Mouse (Mus musculus): ENCODE results near the gene Capn10. TPM values are rescaled to one million over a fixed set of nuclear protein-coding genes. Genes with fewer than 3 reads are reported as not detected.
A peak's percentile ranks its signal among the peaks of the same experiment; 100 is the strongest.
"Not testable (repeated sequence)": the region's sequence is repeated elsewhere in the genome, so short reads cannot be mapped to it uniquely, and the experiment has no call there.

Capn10 gene
- total RNA-seq, 2 experiments from 2014 or later: 6.9 TPM

DNA sequence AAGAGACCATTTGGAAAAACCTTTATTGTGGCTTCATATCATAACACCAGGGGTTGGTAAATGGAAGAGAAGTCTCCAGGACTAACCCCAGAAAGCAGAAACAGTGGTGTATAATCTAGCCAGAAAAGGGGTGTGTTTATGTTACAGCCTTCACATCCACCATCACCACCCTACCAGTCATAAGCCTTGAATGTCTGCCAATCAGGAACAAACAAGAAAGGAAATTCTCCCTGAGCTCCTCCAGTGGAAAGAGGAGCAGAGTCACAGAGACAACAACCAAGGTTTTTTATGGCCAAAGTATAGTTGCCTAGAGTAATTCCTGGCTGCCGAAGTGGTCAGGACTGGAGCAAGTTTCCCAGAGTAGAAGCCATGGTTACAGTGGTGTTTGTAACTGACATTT, 24.8 kb downstream of the Capn10 start:
- intact Hi-C loops (cut with DNase I): loop anchor here (2.0 to 5.0 kb wide), 3 partner anchors 22 to 123 kb away; no protein-coding TSS in a partner anchor
- no peak for DNase-seq (ENCODE audit: low spot score)

GRCm38 (mm10) chr1:92970791-92971190, 36.6 kb downstream of the Capn10 start:
- intact Hi-C loops (cut with DNase I); DNase-seq (ENCODE audit: low spot score): not testable (repeated sequence)

DNA sequence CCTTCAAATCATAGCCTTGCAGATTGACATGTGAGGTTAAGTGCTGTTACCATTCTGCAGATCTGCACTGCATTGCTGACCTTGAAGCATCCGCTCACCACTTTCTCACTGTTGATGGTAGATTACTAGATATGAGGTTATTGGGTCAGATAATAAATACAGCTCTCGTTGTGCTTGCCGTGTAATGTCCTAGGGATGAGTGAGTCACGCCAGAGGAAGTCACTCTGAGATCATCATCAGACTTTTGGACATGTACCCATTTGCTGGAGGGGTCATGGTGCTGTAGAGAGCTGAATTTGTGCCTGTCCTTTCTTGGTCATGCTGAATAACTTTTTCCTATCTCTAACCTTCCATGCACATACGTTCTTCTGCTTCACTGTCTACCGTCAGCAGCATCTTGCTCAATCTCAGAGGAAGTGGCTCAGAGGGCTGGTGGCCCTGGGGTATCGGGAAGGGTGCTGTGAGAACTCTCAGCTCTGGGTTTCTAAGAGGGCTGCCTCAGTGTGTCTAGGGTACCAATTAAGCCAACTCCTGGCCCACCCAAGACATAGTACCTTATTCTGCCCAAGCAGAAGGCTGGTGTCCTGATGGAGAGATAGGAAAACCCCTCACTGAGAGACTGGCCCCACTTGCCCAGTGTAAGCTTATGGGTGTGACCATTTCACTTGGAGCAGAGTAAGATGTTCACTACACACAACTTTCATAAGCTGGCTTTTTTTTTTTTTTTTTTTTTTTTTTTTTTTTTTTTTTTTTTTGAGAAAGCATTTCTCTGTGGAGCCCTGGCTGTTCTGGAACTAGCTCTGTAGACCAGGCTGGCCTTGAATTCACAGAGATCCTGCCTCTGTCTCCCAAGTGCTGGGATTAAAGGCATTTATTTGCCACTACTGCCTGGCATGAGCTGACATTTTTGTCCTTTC, 38.0 kb downstream of the Capn10 start:
- intact Hi-C loops (cut with DNase I): no loop called here
- DNase-seq (ENCODE audit: low spot score): no peak

DNA sequence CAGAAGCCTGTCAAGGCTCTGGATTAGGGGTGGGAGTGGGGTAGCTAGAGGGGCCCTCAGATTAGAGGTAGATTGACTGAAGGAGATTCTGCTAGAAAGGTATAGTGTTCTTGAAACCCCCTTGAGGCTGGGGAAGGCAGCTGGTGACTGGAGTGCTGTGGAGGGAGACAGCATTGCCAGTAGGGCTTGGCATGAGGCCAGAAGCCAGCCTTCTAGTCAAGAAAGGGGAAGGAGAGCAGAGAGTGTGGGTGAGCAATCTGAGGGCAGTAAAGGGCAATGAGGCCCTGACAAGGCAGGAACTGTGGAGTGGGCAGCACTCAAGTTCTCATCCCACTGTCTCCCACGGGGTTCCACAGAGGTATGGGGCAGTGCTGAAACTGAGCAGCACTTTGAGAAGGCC, 38.7 kb downstream of the Capn10 start:
- DNase-seq (ENCODE audit: low spot score): no peak
- intact Hi-C loops (cut with DNase I): no loop called here

- intact Hi-C loops (cut with DNase I): no loop called here
Observed at GRCm38 (mm10) chr1:92976141-92976566, 42.0 kb downstream of the Capn10 start.

GRCm38 (mm10) chr1:92978645-92979044, 44.5 kb downstream of the Capn10 start:
- no peak for DNase-seq (ENCODE audit: low spot score)

More at GRCm38 (mm10) chr1:92976141-92976566, 42.0 kb downstream of the Capn10 start:
- no peak for DNase-seq (ENCODE audit: low spot score)

GRCm38 (mm10) chr1:92979073-92979602, 45.0 kb downstream of the Capn10 start:
- no peak for DNase-seq (ENCODE audit: low spot score)
- intact Hi-C loops (cut with DNase I): no loop called here

More at GRCm38 (mm10) chr1:92978645-92979044, 44.5 kb downstream of the Capn10 start:
- intact Hi-C loops (cut with DNase I): no loop called here

DNA sequence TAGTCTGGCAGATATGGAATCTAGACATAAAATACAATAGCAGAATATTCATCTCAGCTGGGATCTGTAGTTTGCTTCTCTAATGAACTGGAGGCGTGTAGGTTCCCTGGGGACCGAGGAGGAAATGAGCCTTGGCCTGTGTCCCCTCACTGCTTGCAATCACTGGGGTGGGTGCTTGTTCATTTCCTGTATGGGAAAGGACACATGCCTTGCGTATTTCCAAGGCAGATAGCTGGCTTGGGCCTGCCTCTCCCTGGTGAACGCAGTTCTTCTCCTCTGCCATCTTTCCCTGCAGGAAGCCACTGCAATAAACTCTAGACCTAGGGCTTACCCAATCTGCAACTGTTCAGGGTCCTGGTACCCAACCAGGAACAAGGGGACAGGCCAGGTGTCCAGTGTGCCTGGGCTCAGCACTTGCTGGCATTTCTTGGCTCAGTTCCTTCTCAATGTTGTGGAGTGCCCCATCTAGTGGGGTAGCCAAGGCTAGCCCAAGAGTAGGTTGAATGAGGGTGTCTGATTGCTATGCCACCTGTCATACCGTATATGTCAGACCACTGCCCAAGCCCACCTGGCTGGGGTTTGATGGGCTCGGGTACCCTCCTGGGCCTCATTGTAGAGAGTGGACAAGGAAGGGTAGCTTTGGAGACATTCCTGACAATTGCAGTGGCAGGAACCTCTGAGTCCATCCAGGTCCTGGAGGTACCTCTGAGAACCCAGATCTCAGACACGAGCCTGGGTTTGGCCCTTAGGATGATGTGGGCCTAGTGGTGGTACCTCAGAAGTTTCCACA, 47.1 kb downstream of the Capn10 start:
- peak; percentile 68 for DNase-seq (ENCODE audit: low spot score)
- intact Hi-C loops (cut with DNase I): loop anchor here (2.0 kb wide), 1 partner anchor 22 kb away; no protein-coding TSS in a partner anchor

DNA sequence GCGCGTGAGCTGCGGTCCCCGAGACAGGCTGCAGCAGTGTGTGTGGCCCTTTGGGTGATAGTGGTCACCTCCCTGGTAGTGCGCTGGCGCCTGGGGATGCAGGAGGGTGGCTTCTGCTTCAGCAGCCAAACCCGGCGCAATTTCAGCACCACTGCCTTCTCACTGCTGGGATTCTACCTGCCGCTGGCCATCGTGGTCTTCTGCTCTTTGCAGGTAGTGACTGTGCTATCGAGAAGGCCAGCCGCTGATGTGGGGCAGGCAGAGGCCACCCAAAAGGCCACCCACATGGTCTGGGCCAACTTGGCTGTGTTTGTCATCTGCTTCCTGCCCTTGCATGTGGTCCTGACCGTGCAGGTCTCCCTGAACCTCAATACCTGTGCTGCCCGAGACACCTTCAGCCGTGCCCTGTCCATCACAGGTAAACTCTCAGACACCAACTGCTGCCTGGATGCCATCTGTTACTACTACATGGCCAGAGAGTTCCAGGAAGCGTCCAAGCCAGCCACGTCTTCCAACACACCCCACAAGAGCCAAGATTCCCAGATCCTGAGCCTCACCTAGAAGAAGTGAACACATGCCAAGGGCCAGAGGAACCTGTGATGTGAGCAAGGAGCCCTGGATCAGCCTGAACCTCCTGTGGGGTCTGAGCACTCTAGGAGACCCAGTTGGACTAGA, 48.9 kb downstream of the Capn10 start:
- no peak for DNase-seq (ENCODE audit: low spot score)
- intact Hi-C loops (cut with DNase I): no loop called here

DNA sequence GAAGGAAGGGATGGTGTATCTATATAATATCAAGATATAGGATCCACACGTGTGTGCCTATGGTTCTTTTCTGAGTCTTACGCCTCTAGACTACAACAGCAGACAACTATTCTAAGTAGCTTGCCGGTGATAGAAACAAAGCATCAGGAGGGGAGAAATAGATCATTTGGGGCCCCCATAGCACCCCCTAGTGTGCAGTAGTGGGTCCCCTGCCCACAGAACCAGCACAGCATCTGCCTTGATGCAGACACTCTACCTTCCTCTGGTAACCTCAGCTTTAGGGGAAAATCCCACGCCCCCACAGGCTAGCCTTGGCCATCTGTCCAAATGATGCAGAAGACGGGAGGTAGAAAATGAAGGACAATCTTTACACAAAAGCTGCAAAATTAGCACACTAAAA, 50.8 kb downstream of the Capn10 start:
- intact Hi-C loops (cut with DNase I): no loop called here
- DNase-seq (ENCODE audit: low spot score): no peak

DNA sequence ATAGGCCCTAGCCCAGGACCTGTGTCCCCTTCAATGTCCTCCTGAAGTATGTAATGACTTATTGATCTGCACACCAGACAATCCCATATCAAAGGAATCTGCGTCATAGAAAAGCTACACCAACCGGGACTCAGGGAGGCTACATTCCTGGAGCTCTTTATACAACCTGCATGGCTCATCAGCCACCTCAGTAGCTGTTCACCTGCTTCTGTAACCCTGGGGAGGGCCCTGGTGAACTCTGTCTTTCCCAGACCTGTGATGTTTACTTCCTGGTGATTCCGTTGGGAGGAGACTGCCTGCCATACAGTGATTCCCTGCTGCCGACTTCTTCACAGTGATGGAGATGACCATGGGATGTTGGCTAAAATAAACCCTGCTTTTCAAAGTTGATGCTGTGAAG, 54.7 kb downstream of the Capn10 start:
- intact Hi-C loops (cut with DNase I): no loop called here
- DNase-seq (ENCODE audit: low spot score): no peak

DNA sequence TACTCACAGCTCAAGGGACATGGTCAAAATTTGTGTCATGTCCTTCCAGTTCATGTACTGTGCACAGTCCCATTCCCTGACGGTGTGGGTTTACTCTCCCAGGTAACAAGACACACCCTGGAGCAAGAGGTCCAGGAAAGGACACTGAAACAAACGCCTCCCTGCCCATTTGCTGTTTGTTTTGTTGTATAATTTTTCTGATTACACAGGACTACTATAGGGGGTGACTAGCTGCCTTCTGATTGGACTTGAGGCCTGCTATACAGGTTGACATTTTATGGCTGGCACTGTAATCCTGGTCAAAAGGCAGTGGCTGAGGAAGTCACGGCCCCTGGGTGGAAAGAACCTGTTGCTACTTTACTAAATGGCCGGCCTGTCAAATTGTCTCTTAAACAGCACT, 55.7 kb downstream of the Capn10 start:
- intact Hi-C loops (cut with DNase I): no loop called here
- DNase-seq (ENCODE audit: low spot score): no peak

DNA sequence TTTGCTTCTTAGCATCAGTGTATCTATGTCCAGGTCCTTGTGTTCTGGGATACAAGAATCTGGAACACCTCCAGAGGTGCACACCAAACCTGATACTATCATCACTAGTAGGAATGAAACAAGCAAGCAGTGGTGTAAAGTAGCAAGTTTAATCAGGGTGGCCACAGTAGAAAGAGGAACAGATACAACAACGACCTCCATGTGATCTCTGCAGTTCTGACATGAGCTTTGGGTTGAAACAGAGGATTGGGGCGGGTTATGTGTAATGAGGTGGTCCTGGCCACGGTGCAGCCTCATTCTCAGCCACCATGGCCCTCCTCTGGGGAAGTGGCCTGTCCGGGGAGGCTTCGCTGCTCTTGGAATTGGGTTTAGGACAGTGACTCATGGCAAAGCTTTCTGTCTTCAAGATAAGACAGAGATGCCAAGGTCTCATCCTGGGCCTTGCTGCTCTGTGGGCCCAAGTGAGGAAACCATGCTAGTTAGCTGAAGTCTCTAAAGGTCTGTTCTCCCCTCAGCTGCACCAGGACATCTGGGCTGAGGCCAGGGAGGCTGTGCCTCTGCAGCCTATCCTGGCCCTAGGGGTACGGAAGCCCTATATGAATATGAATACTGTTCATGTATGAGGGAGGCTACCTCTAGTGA, 58.2 kb downstream of the Capn10 start:
- intact Hi-C loops (cut with DNase I): no loop called here
- DNase-seq (ENCODE audit: low spot score): no peak

- intact Hi-C loops (cut with DNase I): no loop called here
- DNase-seq (ENCODE audit: low spot score): no peak
Observed at GRCm38 (mm10) chr1:92992880-92993279, 58.7 kb downstream of the Capn10 start.

Other genes starting within 250 kb of the Capn10 start
- gene Gpc1, start 102.7 kb upstream of the Capn10 start, total RNA-seq (2021): 100 to 1,000 TPM; 366 to 368 TPM
- gene Ankmy1, start 31.5 kb upstream of the Capn10 start, total RNA-seq (2021): not detected
- gene Dusp28, start 27.4 kb upstream of the Capn10 start, total RNA-seq (2021): 10 to 100 TPM; 11.9 to 13.2 TPM
- 10 to 100 TPM; 77.8 to 77.9 TPM for gene Rnpepl1, start 23.6 kb upstream of the Capn10 start, total RNA-seq (2021)
- under 1 TPM; 0.36 to 0.75 TPM for gene Gpr35, start 16.5 kb downstream of the Capn10 start, total RNA-seq (2021)
- not detected for gene Aqp12, start 72.0 kb downstream of the Capn10 start, total RNA-seq (2021)
- gene Kif1a, start 167.6 kb downstream of the Capn10 start, total RNA-seq (2021): 1 to 10 TPM in 1 of 2 experiments, under 1 TPM in 1; 0.94 to 1.6 TPM
- gene Agxt, start 200.9 kb downstream of the Capn10 start, total RNA-seq (2021): not detected
- not detected for gene 2310007B03Rik, start 226.6 kb downstream of the Capn10 start, total RNA-seq (2021)
- under 1 TPM; 0.10 to 0.11 TPM for gene Crocc2, start 234.3 kb downstream of the Capn10 start, total RNA-seq (2021)

Data from heart, postnatal 25 days (tissue).